Comparison of ENCODE assay signal across 27 mouse cellular contexts in the genomic region with DNA sequence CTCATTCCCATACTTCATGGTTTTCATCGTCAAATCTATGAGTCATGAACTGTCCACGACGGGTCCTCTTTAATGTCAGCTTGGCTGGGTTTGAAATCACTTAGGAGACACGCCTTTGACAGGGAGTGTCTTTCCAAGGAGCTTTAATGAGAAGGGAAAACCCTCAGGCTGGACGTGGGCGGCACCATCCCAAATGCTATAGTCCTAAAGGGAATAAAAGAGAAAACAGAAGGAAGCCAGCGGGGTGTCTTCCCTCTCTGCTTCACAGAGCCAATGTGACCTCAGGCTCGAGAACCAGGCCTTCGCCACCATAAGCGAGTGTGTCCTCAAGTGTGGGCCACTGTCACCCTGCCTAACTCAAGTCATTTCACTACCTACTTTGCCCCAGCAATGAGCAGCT.
"Had no signal": no experiment of that assay in that cellular context is flagged by ENCODE, and none has a peak within 500 bp of the region (broad histone marks: within the 10 kb centered on the region; RNA-seq: fewer than 3 reads in every experiment).

No protein-coding gene starts in this region.

- ATAC-seq: hindbrain, postnatal 0 days; intestine, embryonic 16.5 days; liver, embryonic 12.5 days had no signal

- H3K27me3 ChIP-seq: heart, embryonic 13.5 days; heart, embryonic 15.5 days; hindbrain, embryonic 13.5 days; hindbrain, embryonic 15.5 days; kidney, embryonic 15.5 days; limb, embryonic 13.5 days; limb, embryonic 15.5 days; liver, embryonic 12.5 days had no signal

- H3K4me3 ChIP-seq: heart, adult 2 months; heart, embryonic 13.5 days; heart, embryonic 15.5 days; hindbrain, embryonic 13.5 days; hindbrain, embryonic 15.5 days; kidney, embryonic 15.5 days; layer of hippocampus, adult 2 months; left cerebral cortex, adult 2 months; limb, embryonic 13.5 days; limb, embryonic 15.5 days; liver, embryonic 12.5 days had no signal

- DNase-seq: gastrocnemius, postnatal 14 days; gastrocnemius, postnatal 36 days; heart, adult 11 months; heart, adult 2 months; heart, postnatal 14 days; heart, postnatal 36 days; kidney, adult 11 months; kidney, adult 2 months; kidney, adult 9 months; kidney, postnatal 14 days; kidney, postnatal 36 days; left cerebral cortex, postnatal 4 days had no signal

- H3K36me3 ChIP-seq: heart, embryonic 13.5 days; heart, embryonic 15.5 days; hindbrain, embryonic 13.5 days; hindbrain, embryonic 15.5 days; kidney, embryonic 15.5 days; limb, embryonic 13.5 days; limb, embryonic 15.5 days; liver, embryonic 12.5 days had no signal

- H3K4me1 ChIP-seq: heart, embryonic 13.5 days; heart, embryonic 15.5 days; hindbrain, embryonic 13.5 days; hindbrain, embryonic 15.5 days; kidney, embryonic 15.5 days; limb, embryonic 13.5 days; limb, embryonic 15.5 days; liver, embryonic 12.5 days had no signal

- H3K4me2 ChIP-seq: heart, embryonic 11.5 days; heart, embryonic 13.5 days; heart, embryonic 15.5 days; hindbrain, embryonic 13.5 days; hindbrain, embryonic 15.5 days; kidney, embryonic 15.5 days; limb, embryonic 13.5 days; limb, embryonic 15.5 days; liver, embryonic 12.5 days had no signal

- H3K27ac ChIP-seq: heart, adult 2 months; heart, embryonic 13.5 days; heart, embryonic 15.5 days; hindbrain, embryonic 13.5 days; hindbrain, embryonic 15.5 days; hindbrain, postnatal 0 days; kidney, embryonic 15.5 days; kidney, postnatal 0 days; layer of hippocampus, adult 2 months; left cerebral cortex, adult 2 months; limb, embryonic 13.5 days; limb, embryonic 15.5 days; liver, embryonic 12.5 days; liver, embryonic 14.5 days had no signal

- H3K9me3 ChIP-seq: heart, embryonic 13.5 days; heart, embryonic 15.5 days; hindbrain, embryonic 13.5 days; hindbrain, embryonic 15.5 days; kidney, embryonic 15.5 days; limb, embryonic 13.5 days; limb, embryonic 15.5 days; liver, embryonic 12.5 days had no signal
